Mouse (Mus musculus): ENCODE results near the gene Theg.

- TF ChIP-seq POLR2A (IDR thresholded peaks at IDR 0.05; ENCODE audit: low read depth, low read length), result no peak
- no peak for TF ChIP-seq CTCF (IDR thresholded peaks at IDR 0.05; ENCODE audit: extremely low read depth, insufficient read depth, insufficient read length, insufficient replicate concordance)
Observed at GRCm38 (mm10) chr10:79575754-79576153, 11.4 kb downstream of the Theg start.

Data from spleen, adult 2 months (tissue).